Mouse (Mus musculus): ENCODE measurements at regions not wholly inside any gene's neighbourhood (a gene's known extent, or its start where the extent isn't known, plus 50 kb on each side); places are given as distances from the start of the nearest gene placed in this dataset.

GRCm38 (mm10) chr13:47348517-47349145, 226.2 kb downstream of the Rnf144b start:
- TF ChIP-seq CHD2 (IDR thresholded peaks at IDR 0.05; ENCODE audit: low read length), result no peak
- peak in 1 of 2 experiments; percentile 43; a peak in 3 of 4 replicates for TF ChIP-seq CTCF (conservative IDR thresholded peaks at IDR 0.05 in 1 of 2, IDR thresholded peaks at IDR 0.05 in 1 of 2; ENCODE audit: low read depth in 2 of 2, low read length in 2 of 2)
- TF ChIP-seq GABPA (IDR thresholded peaks at IDR 0.05; ENCODE audit: insufficient replicate concordance, low read depth, low read length), result no peak
- TF ChIP-seq POLR2A (IDR thresholded peaks at IDR 0.05; ENCODE audit: low read depth, low read length), result no peak
- TF ChIP-seq TCF12 (IDR thresholded peaks at IDR 0.05; ENCODE audit: low read depth, low read length), result no peak
- no peak for TF ChIP-seq ZNF384 (IDR thresholded peaks at IDR 0.05; ENCODE audit: low read depth, low read length)
- no peak for TF ChIP-seq MXI1 (IDR thresholded peaks at IDR 0.05; ENCODE audit: low read depth, low read length)
- TF ChIP-seq TBP (conservative IDR thresholded peaks at IDR 0.05; ENCODE audit: low read depth, low read length), result no peak
- no peak for TF ChIP-seq JUND (conservative IDR thresholded peaks at IDR 0.05; ENCODE audit: low read depth, low read length)
- peak; percentile 26 for TF ChIP-seq SMC3 (IDR thresholded peaks at IDR 0.05; ENCODE audit: low read depth, low read length)
- TF ChIP-seq BHLHE40 (IDR thresholded peaks at IDR 0.05; ENCODE audit: low read depth, low read length), result no peak
- no peak for TF ChIP-seq NELFE (IDR thresholded peaks at IDR 0.05; ENCODE audit: low read depth, low read length)
- TF ChIP-seq PAX5 (IDR thresholded peaks at IDR 0.05; ENCODE audit: low read length), result no peak
